31 mouse cellular contexts compared by ENCODE assay signal in genomic region chr2:71198907-71199306, GRCm38 (mm10). TPM values are rescaled to one million over a fixed set of nuclear protein-coding genes. Genes with fewer than 3 reads are reported as not detected.
A peak's percentile ranks its signal among the peaks of the same experiment; 100 is the strongest.
DNase-seq lines count a peak whose midpoint lies in the region; ATAC-seq lines count a peak whose summit lies in the region.
"Had no signal": no experiment of that assay in that cellular context is flagged by ENCODE, and none has a peak within 500 bp of the region (broad histone marks: within the 10 kb centered on the region; RNA-seq: fewer than 3 reads in every experiment).

No protein-coding gene starts in this region.

- H3K9ac ChIP-seq in kidney, embryonic 16.5 days (replicated peaks; ENCODE audit: low read length): no peak overlapping the region
- H3K9ac ChIP-seq: embryonic facial prominence, embryonic 15.5 days; forebrain, embryonic 13.5 days; heart, embryonic 13.5 days; hindbrain, embryonic 15.5 days; liver, embryonic 12.5 days; liver, postnatal 0 days; neural tube, embryonic 15.5 days; stomach, embryonic 15.5 days had no signal

- peak; percentile 6 for DNase-seq in lung, postnatal 10 days
- DNase-seq in lung, postnatal 14 days: no peak
- peak; percentile 21 to 63 for DNase-seq in kidney, adult 8-10 months
- DNase-seq in kidney, postnatal 4 days: peak; percentile 15 to 48
- no peak for DNase-seq in right cerebral cortex, postnatal 36 days (ENCODE audit: low spot score in 2 of 2)
- DNase-seq: adrenal gland, adult 2 months; adrenal gland, postnatal 36 days; B cell, adult 2 months; cerebellum, adult 18-20 months; cerebellum, postnatal 10 days; gastrocnemius, postnatal 25 days; heart, adult 2 months; heart, postnatal 10 days; layer of hippocampus, postnatal 36 days; left cerebral cortex, postnatal 4 days; liver, postnatal 0 days; midbrain, embryonic 14.5 days; retina, postnatal 1 day; right cerebral cortex, postnatal 14 days had no signal

- peaks cover 21% of the 10 kb centered on the region; the same call in 1 of the 2 replicates for H3K4me1 ChIP-seq in kidney, embryonic 16.5 days (ENCODE audit: insufficient read depth, low read length)
- H3K4me1 ChIP-seq: embryonic facial prominence, embryonic 15.5 days had no signal

- WGBS in kidney, embryonic 16.5 days: 58% methylated on average over 3 of the region's 3 CpGs

- no peaks in the 10 kb centered on the region for H3K9me3 ChIP-seq in kidney, embryonic 16.5 days (ENCODE audit: low read length)
- H3K9me3 ChIP-seq: embryonic facial prominence, embryonic 15.5 days; heart, embryonic 13.5 days; hindbrain, embryonic 15.5 days; liver, embryonic 12.5 days; neural tube, embryonic 15.5 days; stomach, embryonic 15.5 days had no signal

- no peak overlapping the region for H3K4me2 ChIP-seq in kidney, embryonic 16.5 days (replicated peaks; ENCODE audit: low read depth, low read length)
- H3K4me2 ChIP-seq: embryonic facial prominence, embryonic 15.5 days; forebrain, embryonic 13.5 days; heart, embryonic 13.5 days; hindbrain, embryonic 15.5 days; liver, embryonic 12.5 days; neural tube, embryonic 15.5 days; stomach, embryonic 15.5 days had no signal

- H3K4me3 ChIP-seq in kidney, embryonic 16.5 days (ENCODE audit: low read length): no peak overlapping the region
- H3K4me3 ChIP-seq: embryonic facial prominence, embryonic 15.5 days; forebrain, embryonic 13.5 days; heart, adult 2 months; heart, embryonic 13.5 days; hindbrain, embryonic 15.5 days; liver, embryonic 12.5 days; neural tube, embryonic 15.5 days; stomach, embryonic 15.5 days had no signal

- no peaks in the 10 kb centered on the region for H3K36me3 ChIP-seq in kidney, embryonic 16.5 days (ENCODE audit: insufficient read depth, low read length)
- H3K36me3 ChIP-seq: embryonic facial prominence, embryonic 15.5 days; heart, embryonic 13.5 days; hindbrain, embryonic 15.5 days; liver, embryonic 12.5 days; neural tube, embryonic 15.5 days; stomach, embryonic 15.5 days had no signal

- peak; percentile 62; the same call in 1 of the 2 replicates for ATAC-seq in kidney, embryonic 16.5 days (ENCODE audit: low FRiP score, low TSS enrichment)
- ATAC-seq in erythroblast, adult 5-6 weeks (replicated peaks; ENCODE audit: low FRiP score, poor library complexity, severe bottlenecking): no peak
- ATAC-seq: activated CD4-positive, CD25-positive, alpha-beta regulatory T cell, adult 4 months; forebrain, embryonic 13.5 days; inflammation-experienced regulatory T-cells, adult 6 months; liver, embryonic 12.5 days; liver, postnatal 0 days had no signal

- no peaks in the 10 kb centered on the region for H3K27me3 ChIP-seq in kidney, embryonic 16.5 days (ENCODE audit: insufficient read depth, low read length)
- H3K27me3 ChIP-seq: embryonic facial prominence, embryonic 15.5 days; forebrain, embryonic 13.5 days; heart, embryonic 13.5 days; hindbrain, embryonic 15.5 days; liver, embryonic 12.5 days; neural tube, embryonic 15.5 days; stomach, embryonic 15.5 days had no signal

- H3K27ac ChIP-seq in kidney, embryonic 16.5 days (ENCODE audit: low read length): 0 out of 2 replicates have a peak overlapping the region, but pooled peaks have one; percentile 5
- H3K27ac ChIP-seq: embryonic facial prominence, embryonic 15.5 days; forebrain, embryonic 13.5 days; heart, adult 2 months; heart, embryonic 13.5 days; hindbrain, embryonic 15.5 days; kidney, postnatal 0 days; liver, embryonic 12.5 days; neural tube, embryonic 15.5 days; stomach, embryonic 15.5 days had no signal

RNA-seq across cellular contexts. Expression of gene Dync1i2, which starts 12.6 kb away (rescaled TPM):
- 76.1 and 85.8 TPM in 2 replicates for polyA plus RNA-seq in kidney, embryonic 16.5 days (2015; fragmentation: Nextera tagmentation; extraction: Ambion mirVana)
- 42.7 and 43.7 TPM in 2 replicates for total RNA-seq in erythroblast, adult 5-6 weeks (2015; ENCODE audit: low replicate concordance)
- total RNA-seq in erythroblast, adult 5-6 weeks (2017; ENCODE audit: low replicate concordance): 43.8 and 50.0 TPM in 2 replicates

Comparison
In these comparisons a context has a peak if more than half of its experiments do, and no peak if none do; other contexts are left out.
1. DNase-seq: peak in lung, postnatal 10 days (single experiment), kidney, adult 8-10 months (2 of 2) and kidney, postnatal 4 days (2 of 2); none in lung, postnatal 14 days (single experiment) and right cerebral cortex, postnatal 36 days (0 of 2).